Mouse (Mus musculus) stomach, embryonic 16.5 days (tissue): Measurements from ENCODE around the gene Plk5. TPM values are rescaled to one million over a fixed set of nuclear protein-coding genes. Genes with fewer than 3 reads are reported as not detected.
A peak's percentile ranks its signal among the peaks of the same experiment; 100 is the strongest.

Experiments
- ATAC-seq: fragments of 200-750 bp; cut with Nextera tagmentation; 2 replicates; pipeline ENCODE4 v1.8.0; 2017; ENCODE audit warnings: moderate number of reproducible peaks, moderate TSS enrichment; ENCODE audit not compliant: insufficient read depth, low FRiP score
- H3K27ac ChIP-seq: fragments of 300-500 bp; sonication (generic); 2 replicates; pipeline ENCODE4 v1.5.1; 2014; ENCODE audit warnings: low read length
- H3K27me3 ChIP-seq: fragments of 300-500 bp; sonication (generic); 2 replicates; pipeline ENCODE4 v1.6.1; 2014; ENCODE audit warnings: low read length, control low read depth, mixed read lengths; ENCODE audit not compliant: control insufficient read depth, insufficient read depth
- H3K36me3 ChIP-seq: fragments of 300-500 bp; sonication (generic); 2 replicates; pipeline ENCODE4 v1.6.1; 2014; ENCODE audit warnings: low read length; ENCODE audit not compliant: control insufficient read depth, insufficient read depth
- H3K4me1 ChIP-seq: fragments of 300-500 bp; sonication (generic); 2 replicates; pipeline ENCODE4 v1.6.1; 2014; ENCODE audit warnings: low read length, control low read depth, mixed read lengths; ENCODE audit not compliant: control insufficient read depth, insufficient read depth
- H3K4me2 ChIP-seq: fragments of 300-500 bp; sonication (generic); 2 replicates; pipeline ENCODE4 v1.6.1; 2014; ENCODE audit warnings: low read depth, low read length, mixed read lengths
- H3K4me3 ChIP-seq: fragments of 300-500 bp; sonication (generic); replicated peaks from 2 replicates; pipeline ENCODE4 v1.5.1; 2014; ENCODE audit warnings: mild to moderate bottlenecking, low read length
- H3K9ac ChIP-seq: fragments of 300-500 bp; sonication (generic); 2 replicates; pipeline ENCODE4 v1.6.1; 2014; ENCODE audit warnings: low read length
- H3K9me3 ChIP-seq: fragments of 300-500 bp; sonication (generic); replicated peaks from 2 replicates; pipeline ENCODE4 v1.6.1; 2016; ENCODE audit warnings: low read length, control low read depth; ENCODE audit not compliant: control insufficient read depth
- WGBS: fragments of 180-500 bp; shearing (Covaris S2); extraction: QIAGEN DNeasy Blood & Tissue Kit; methylation state at CpG from one replicate; pipeline ENCODE4 v1.1.7; 2014; 5-methylcytosine and 5-hydroxymethylcytosine counted together
- polyA plus RNA-seq: library from polyadenylated mRNA; unstranded; fragments of >200 nt; fragmentation: Nextera tagmentation; extraction: Ambion mirVana; gene quantifications from 2 replicates; pipeline ENCODE4 v1.2.1, GENCODE M21; 2015

The Plk5 gene
- polyA plus RNA-seq, 1 experiment from 2014 or later = 0.14 TPM

GRCm38 (mm10) chr10:80329273-80330081 lies 26.8 kb upstream of the Plk5 start, which contains the start of the genes Pcsk4 and Reep6:
Pcsk4 (minus strand) TSS chr10:80329498.
Reep6 (plus strand) TSS chr10:80329953.
- H3K4me2 ChIP-seq = peak within 1 kb of the TSS; percentile 97
- peak within 1 kb of the TSS; percentile 74 for H3K9ac ChIP-seq
- no peaks in the 10 kb centered on the region for H3K27me3 ChIP-seq
- peak; percentile 95 for ATAC-seq
- no peaks in the 10 kb centered on the region for H3K36me3 ChIP-seq
- H3K4me3 ChIP-seq = peak within 1 kb of the TSS; percentile 60
- WGBS = 3% methylated on average over 36 of the region's 36 CpGs
- peak within 1 kb of the TSS; percentile 76 for H3K27ac ChIP-seq
- no peaks in the 10 kb centered on the region for H3K9me3 ChIP-seq
- H3K4me1 ChIP-seq = peaks cover 27% of the 10 kb centered on the region

- no peaks in the 10 kb centered on the region for H3K9me3 ChIP-seq
- no peak for ATAC-seq
- no peaks in the 10 kb centered on the region for H3K27me3 ChIP-seq
- H3K4me2 ChIP-seq = peak overlapping the region; percentile 97
- peak overlapping the region; percentile 60 for H3K4me3 ChIP-seq
- H3K36me3 ChIP-seq = no peaks in the 10 kb centered on the region
- peaks cover 27% of the 10 kb centered on the region for H3K4me1 ChIP-seq
- peak overlapping the region; percentile 76 for H3K27ac ChIP-seq
- H3K9ac ChIP-seq = peak overlapping the region; percentile 74
- WGBS = under 1% methylated on average over 41 of the region's 41 CpGs
Measured at GRCm38 (mm10) chr10:80330084-80330483, 26.2 kb upstream of the Plk5 start.

- Histone ChIP-seq H3K27me3 (no peaks in the 10 kb centered on the region), H3K4me3 (peak overlapping the region; percentile 60), H3K27ac (peak overlapping the region; percentile 76), H3K9me3 (no peaks in the 10 kb centered on the region), H3K36me3 (no peaks in the 10 kb centered on the region), H3K9ac (peak overlapping the region; percentile 74), H3K4me2 (peak overlapping the region; percentile 97), H3K4me1 (peaks cover 27% of the 10 kb centered on the region)
- 48% methylated on average over 2 of the region's 2 CpGs for WGBS
- ATAC-seq = no peak
Measured at GRCm38 (mm10) chr10:80330888-80331287, 25.4 kb upstream of the Plk5 start.

- H3K4me3 ChIP-seq = peak overlapping the region; percentile 60
- H3K36me3 ChIP-seq = no peaks in the 10 kb centered on the region
- 54% methylated on average over 10 of the region's 10 CpGs for WGBS
- H3K4me2 ChIP-seq = peak overlapping the region; percentile 97
- no peaks in the 10 kb centered on the region for H3K9me3 ChIP-seq
- H3K4me1 ChIP-seq = peaks cover 27% of the 10 kb centered on the region
- no peak for ATAC-seq
- H3K9ac ChIP-seq = no peak overlapping the region
- H3K27me3 ChIP-seq = no peaks in the 10 kb centered on the region
- peak overlapping the region; percentile 76 for H3K27ac ChIP-seq
Measured at GRCm38 (mm10) chr10:80331636-80332524, 24.4 kb upstream of the Plk5 start.

- no peak overlapping the region for H3K27ac ChIP-seq
- H3K36me3 ChIP-seq = no peaks in the 10 kb centered on the region
- H3K9me3 ChIP-seq = no peaks in the 10 kb centered on the region
- no peak overlapping the region for H3K4me2 ChIP-seq
- no peaks in the 10 kb centered on the region for H3K27me3 ChIP-seq
- WGBS = 83% methylated on average over 5 of the region's 5 CpGs
- no peak for ATAC-seq
- no peak overlapping the region for H3K4me3 ChIP-seq
- 0 out of 2 replicates have a peak overlapping the region, but pooled peaks have one; percentile 5 for H3K9ac ChIP-seq
- H3K4me1 ChIP-seq = peaks cover 27% of the 10 kb centered on the region
Measured at GRCm38 (mm10) chr10:80332525-80332989, 23.7 kb upstream of the Plk5 start.

- H3K27me3 ChIP-seq = peaks cover 10% of the 10 kb centered on the region
- no peak for ATAC-seq
- H3K9ac ChIP-seq = no peak overlapping the region
- WGBS = 81% methylated on average over 12 of the region's 12 CpGs
- H3K36me3 ChIP-seq = no peaks in the 10 kb centered on the region
- no peak overlapping the region for H3K4me2 ChIP-seq
- H3K27ac ChIP-seq = no peak overlapping the region
- H3K4me1 ChIP-seq = peaks cover 17% of the 10 kb centered on the region
- H3K9me3 ChIP-seq = no peaks in the 10 kb centered on the region
- H3K4me3 ChIP-seq = no peak overlapping the region
Measured at GRCm38 (mm10) chr10:80336263-80336662, 20.0 kb upstream of the Plk5 start.

GRCm38 (mm10) chr10:80339941-80340750 lies 16.1 kb upstream of the Plk5 start:
- peaks cover 33% of the 10 kb centered on the region for H3K27me3 ChIP-seq
- H3K4me2 ChIP-seq = peak overlapping the region; percentile 36
- no peak overlapping the region for H3K9ac ChIP-seq
- ATAC-seq = peak; percentile 21; the same call in 1 of the 2 replicates
- no peaks in the 10 kb centered on the region for H3K9me3 ChIP-seq
- 24% methylated on average over 19 of the region's 19 CpGs for WGBS
- H3K4me3 ChIP-seq = 0 out of 2 replicates have a peak overlapping the region, but pooled peaks have one; percentile 21
- no peaks in the 10 kb centered on the region for H3K36me3 ChIP-seq
- no peak overlapping the region for H3K27ac ChIP-seq
- peaks cover 42% of the 10 kb centered on the region for H3K4me1 ChIP-seq

- no peak for ATAC-seq
- no peak overlapping the region for H3K4me2 ChIP-seq
- peaks cover 37% of the 10 kb centered on the region for H3K27me3 ChIP-seq
- H3K9ac ChIP-seq = no peak overlapping the region
- H3K9me3 ChIP-seq = no peaks in the 10 kb centered on the region
- no peak overlapping the region for H3K4me3 ChIP-seq
- H3K4me1 ChIP-seq = peaks cover 48% of the 10 kb centered on the region
- WGBS = 30% methylated on average over 21 of the region's 21 CpGs
- H3K36me3 ChIP-seq = no peaks in the 10 kb centered on the region
- H3K27ac ChIP-seq = no peak overlapping the region
Measured at GRCm38 (mm10) chr10:80341026-80341425, 15.2 kb upstream of the Plk5 start.
